Comparison of ENCODE assay signal across 25 mouse cellular contexts in the genomic region with DNA sequence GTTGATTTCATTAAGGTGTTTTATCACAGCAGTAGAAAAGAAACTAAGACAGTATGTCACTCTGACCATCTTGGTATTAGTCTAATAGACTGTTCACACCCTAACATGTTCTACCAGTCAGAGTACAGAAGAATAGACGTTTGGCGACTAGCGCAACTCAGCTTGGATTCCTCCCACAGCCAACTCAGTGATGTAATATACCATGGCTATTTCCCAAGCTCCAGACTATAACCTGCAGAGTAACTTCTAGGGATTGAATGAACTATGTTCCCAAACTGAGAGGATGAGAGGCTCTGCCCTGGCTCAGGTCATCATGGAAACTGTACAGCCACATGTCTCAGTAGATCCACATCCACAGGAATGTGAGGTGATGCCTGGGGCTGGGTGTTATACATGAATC.
"Had no signal": no experiment of that assay in that cellular context is flagged by ENCODE, and none has a peak within 500 bp of the region (broad histone marks: within the 10 kb centered on the region; RNA-seq: fewer than 3 reads in every experiment).

No protein-coding gene starts in this region.

- DNase-seq: gastrocnemius, adult 2 months; gastrocnemius, postnatal 10 days; gastrocnemius, postnatal 25 days; heart, adult 18-20 months; heart, postnatal 14 days; heart, postnatal 36 days; kidney, adult 18-20 months; kidney, adult 8-10 months; kidney, postnatal 10 days; kidney, postnatal 25 days; kidney, postnatal 4 days; liver; liver, embryonic 13.5 days had no signal

- H3K36me3 ChIP-seq: heart, embryonic 10.5 days; heart, embryonic 13.5 days; heart, embryonic 15.5 days; hindbrain, embryonic 13.5 days; hindbrain, embryonic 15.5 days; intestine, embryonic 15.5 days; limb, embryonic 10.5 days; limb, embryonic 12.5 days; liver, embryonic 13.5 days had no signal

- H3K4me1 ChIP-seq: heart, embryonic 10.5 days; heart, embryonic 13.5 days; heart, embryonic 15.5 days; hindbrain, embryonic 13.5 days; hindbrain, embryonic 15.5 days; intestine, embryonic 15.5 days; limb, embryonic 10.5 days; limb, embryonic 12.5 days; liver, embryonic 13.5 days had no signal

- H3K27ac ChIP-seq: gastrocnemius, adult 2 months; heart, embryonic 10.5 days; heart, embryonic 13.5 days; heart, embryonic 15.5 days; hindbrain, embryonic 13.5 days; hindbrain, embryonic 15.5 days; intestine, embryonic 15.5 days; layer of hippocampus, adult 2 months; left cerebral cortex, adult 2 months; limb, embryonic 10.5 days; limb, embryonic 12.5 days; liver, embryonic 13.5 days had no signal

- H3K4me2 ChIP-seq: heart, embryonic 13.5 days; heart, embryonic 15.5 days; hindbrain, embryonic 13.5 days; hindbrain, embryonic 15.5 days; intestine, embryonic 15.5 days; limb, embryonic 12.5 days; liver, embryonic 13.5 days had no signal

- ATAC-seq: inflammation-experienced regulatory T-cells, adult 6 months; intestine, embryonic 15.5 days; intestine, postnatal 0 days had no signal

- H3K9me3 ChIP-seq: heart, embryonic 10.5 days; heart, embryonic 13.5 days; heart, embryonic 15.5 days; hindbrain, embryonic 13.5 days; hindbrain, embryonic 15.5 days; intestine, embryonic 15.5 days; limb, embryonic 10.5 days; limb, embryonic 12.5 days; liver, embryonic 13.5 days had no signal

- H3K9ac ChIP-seq: heart, embryonic 13.5 days; heart, embryonic 15.5 days; hindbrain, embryonic 13.5 days; hindbrain, embryonic 15.5 days; intestine, embryonic 15.5 days; limb, embryonic 12.5 days; liver, embryonic 13.5 days had no signal

- H3K27me3 ChIP-seq: heart, embryonic 13.5 days; heart, embryonic 15.5 days; hindbrain, embryonic 13.5 days; hindbrain, embryonic 15.5 days; intestine, embryonic 15.5 days; limb, embryonic 12.5 days; liver, embryonic 13.5 days had no signal

- H3K4me3 ChIP-seq: gastrocnemius, adult 2 months; heart, embryonic 10.5 days; heart, embryonic 13.5 days; heart, embryonic 15.5 days; hindbrain, embryonic 13.5 days; hindbrain, embryonic 15.5 days; intestine, embryonic 15.5 days; layer of hippocampus, adult 2 months; left cerebral cortex, adult 2 months; limb, embryonic 10.5 days; limb, embryonic 12.5 days; liver, embryonic 13.5 days had no signal
